Mouse (Mus musculus) testis, adult 2 months (tissue): Measurements from ENCODE around the gene Asb12.

Source experiments
- CTCF ChIP-seq: fragments of 200-500 bp; IDR thresholded peaks from 2 replicates; pipeline ENCODE4 v1.5.1; 2012; ENCODE audit warnings: low read depth, mild to moderate bottlenecking, inconsistent platforms, low read length, moderate library complexity; ENCODE audit not compliant: control insufficient read depth, insufficient read depth, insufficient replicate concordance
- POLR2A ChIP-seq: fragments of 200-500 bp; IDR thresholded peaks from 2 replicates; pipeline ENCODE4 v1.6.1; 2012; ENCODE audit warnings: low read depth, mild to moderate bottlenecking, inconsistent platforms, low read length, moderate library complexity; ENCODE audit not compliant: control insufficient read depth

DNA sequence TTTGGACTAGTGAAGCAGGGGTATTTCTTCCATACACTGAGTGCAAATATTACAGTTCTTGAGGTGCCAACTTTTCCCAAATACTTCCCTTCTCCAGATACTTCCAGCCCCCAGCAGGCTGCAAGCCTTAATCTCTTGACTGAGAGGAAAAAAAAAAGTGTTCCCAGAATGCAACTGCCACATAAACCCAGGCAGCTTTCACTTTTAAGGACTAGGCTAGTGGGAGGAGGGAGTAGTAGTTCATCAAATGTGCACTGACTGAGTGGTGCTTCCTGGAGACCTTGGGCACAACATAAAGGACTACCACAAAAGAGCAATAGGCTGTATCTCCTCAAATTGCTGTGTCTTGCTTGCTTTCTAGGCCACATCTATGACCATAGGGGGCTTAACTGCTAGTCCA is 116.5 kb downstream of the Asb12 start:
- TF ChIP-seq CTCF (no peak), POLR2A (no peak)
